Mouse (Mus musculus) intestine, embryonic 14.5 days (tissue): Measurements from ENCODE around the gene Depp1. TPM values are rescaled to one million over a fixed set of nuclear protein-coding genes. Genes with fewer than 3 reads are reported as not detected.
A peak's percentile ranks its signal among the peaks of the same experiment; 100 is the strongest.

Experiments used
- ATAC-seq: fragments of 200-750 bp; cut with Nextera tagmentation; replicated peaks from 2 replicates; pipeline ENCODE4 v1.8.0; 2017; ENCODE audit warnings: low read depth, moderate number of reproducible peaks, moderate TSS enrichment, moderate library complexity; ENCODE audit not compliant: low FRiP score, low TSS enrichment
- DNase-seq: peaks from one replicate; pipeline ENCODE4 v3.0.0-alpha.2; 2018; ENCODE audit warnings: low spot score
- H3K27ac ChIP-seq: fragments of 300-500 bp; sonication (generic); 2 replicates; pipeline ENCODE4 v1.5.1; 2014; ENCODE audit warnings: low read depth, mild to moderate bottlenecking, control low read depth
- H3K27me3 ChIP-seq: fragments of 300-500 bp; sonication (generic); replicated peaks from 2 replicates; pipeline ENCODE4 v1.6.1; 2014; ENCODE audit warnings: low read length, control low read depth; ENCODE audit not compliant: control insufficient read depth, insufficient read depth
- H3K36me3 ChIP-seq: fragments of 300-500 bp; sonication (generic); 2 replicates; pipeline ENCODE4 v1.6.1; 2014; ENCODE audit warnings: low read length, control low read depth; ENCODE audit not compliant: control insufficient read depth, insufficient read depth
- H3K4me1 ChIP-seq: fragments of 300-500 bp; sonication (generic); replicated peaks from 2 replicates; pipeline ENCODE4 v1.6.1; 2014; ENCODE audit warnings: low read length, control low read depth, mixed read lengths; ENCODE audit not compliant: control insufficient read depth, insufficient read depth
- H3K4me2 ChIP-seq: fragments of 300-500 bp; sonication (generic); 2 replicates; pipeline ENCODE4 v1.6.1; 2014; ENCODE audit warnings: low read length
- H3K4me3 ChIP-seq: fragments of 300-500 bp; sonication (generic); 2 replicates; pipeline ENCODE4 v1.5.1; 2014; ENCODE audit warnings: low read depth, low read length, control low read depth, mixed read lengths
- H3K9ac ChIP-seq: fragments of 300-500 bp; sonication (generic); 2 replicates; pipeline ENCODE4 v1.6.1; 2014; ENCODE audit warnings: mild to moderate bottlenecking, low read length
- H3K9me3 ChIP-seq: fragments of 300-500 bp; sonication (generic); 2 replicates; pipeline ENCODE4 v1.6.1; 2016; ENCODE audit warnings: low read length, control low read depth; ENCODE audit not compliant: control insufficient read depth
- WGBS: fragments of 180-500 bp; shearing (Covaris S2); extraction: QIAGEN DNeasy Blood & Tissue Kit; methylation state at CpG from one replicate; pipeline ENCODE4 v1.1.7; 2014; 5-methylcytosine and 5-hydroxymethylcytosine counted together
- polyA plus RNA-seq: library from polyadenylated mRNA; unstranded; fragments of >200 nt; fragmentation: Nextera tagmentation; extraction: Ambion mirVana; gene quantifications from 2 replicates; pipeline ENCODE4 v1.2.1, GENCODE M21; 2014

Depp1 gene
- polyA plus RNA-seq, 1 experiment from 2014 or later: 24.1 TPM

DNA sequence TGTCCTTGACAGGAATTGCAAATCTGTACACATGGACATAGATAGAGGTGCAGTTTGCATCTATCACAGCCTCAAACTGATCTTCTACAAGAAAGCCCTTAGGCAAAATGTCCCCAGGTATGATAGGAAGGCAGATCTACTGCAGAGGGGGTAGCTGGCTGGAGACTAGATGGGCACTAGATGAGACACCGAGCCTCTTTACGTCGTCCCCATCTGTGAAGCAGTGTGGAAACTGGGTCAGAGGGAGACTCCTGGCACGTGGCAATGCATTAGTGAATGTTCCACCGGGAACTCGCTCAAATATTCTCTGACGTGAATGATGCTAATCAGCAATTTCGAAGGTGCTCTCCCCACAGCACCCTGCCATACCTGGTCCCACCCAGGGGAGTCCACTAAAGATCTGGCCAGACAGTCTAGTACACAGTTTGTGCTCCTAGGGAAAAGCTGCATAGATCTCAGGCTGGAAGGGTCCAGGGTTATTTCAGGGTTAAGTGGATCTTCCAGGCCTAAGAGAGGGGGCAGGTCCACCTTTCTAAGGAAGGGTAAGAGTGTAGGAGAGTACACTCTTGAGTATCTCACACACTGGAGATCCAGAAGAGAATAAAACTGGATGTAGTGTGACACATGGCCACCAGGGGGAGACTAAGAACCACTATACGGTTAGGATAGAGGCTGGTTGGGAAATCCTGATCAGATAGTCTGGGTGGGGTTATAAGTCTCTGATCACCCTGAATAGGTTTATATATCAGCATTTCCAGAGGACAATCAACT is 3.5 kb downstream of the Depp1 start:
- Histone ChIP-seq H3K4me3 (no peak overlapping the region), H3K4me1 (no peaks in the 10 kb centered on the region; the same call in 1 of the 2 replicates), H3K27me3 (no peaks in the 10 kb centered on the region), H3K36me3 (no peaks in the 10 kb centered on the region), H3K9ac (no peak overlapping the region), H3K27ac (no peak overlapping the region), H3K4me2 (no peak overlapping the region), H3K9me3 (no peaks in the 10 kb centered on the region)
- ATAC-seq (peak; percentile 59; the same call in 1 of the 2 replicates), DNase-seq (peak; percentile 88)
- 61% methylated on average over 9 of the region's 9 CpGs for WGBS

DNA sequence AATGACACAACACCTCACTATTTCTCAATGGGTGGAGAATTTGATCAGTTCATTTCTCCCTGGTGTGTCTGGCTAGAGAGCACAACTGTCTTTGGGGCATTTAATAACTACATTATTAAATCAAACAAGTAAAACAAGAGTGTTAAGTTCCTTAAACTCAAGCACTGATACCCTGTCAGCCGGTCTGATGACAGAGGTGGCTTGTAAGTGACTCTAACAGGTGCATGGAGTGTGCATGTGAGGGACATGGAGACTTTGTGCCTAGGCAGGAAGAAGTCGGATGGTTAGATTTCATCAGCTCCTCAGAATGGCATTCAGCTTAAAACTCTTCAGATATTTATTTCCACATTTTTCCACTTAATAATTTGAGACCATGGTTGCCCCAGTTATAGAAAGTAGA is 13.0 kb downstream of the Depp1 start:
- 91% methylated on average over 2 of the region's 2 CpGs for WGBS
- H3K36me3 ChIP-seq: no peaks in the 10 kb centered on the region
- no peaks in the 10 kb centered on the region for H3K9me3 ChIP-seq
- H3K27ac ChIP-seq: no peak overlapping the region
- H3K4me2 ChIP-seq: no peak overlapping the region
- DNase-seq: no peak
- no peak overlapping the region for H3K9ac ChIP-seq
- no peaks in the 10 kb centered on the region for H3K27me3 ChIP-seq
- no peak for ATAC-seq
- no peak overlapping the region for H3K4me3 ChIP-seq
- H3K4me1 ChIP-seq: no peaks in the 10 kb centered on the region

DNA sequence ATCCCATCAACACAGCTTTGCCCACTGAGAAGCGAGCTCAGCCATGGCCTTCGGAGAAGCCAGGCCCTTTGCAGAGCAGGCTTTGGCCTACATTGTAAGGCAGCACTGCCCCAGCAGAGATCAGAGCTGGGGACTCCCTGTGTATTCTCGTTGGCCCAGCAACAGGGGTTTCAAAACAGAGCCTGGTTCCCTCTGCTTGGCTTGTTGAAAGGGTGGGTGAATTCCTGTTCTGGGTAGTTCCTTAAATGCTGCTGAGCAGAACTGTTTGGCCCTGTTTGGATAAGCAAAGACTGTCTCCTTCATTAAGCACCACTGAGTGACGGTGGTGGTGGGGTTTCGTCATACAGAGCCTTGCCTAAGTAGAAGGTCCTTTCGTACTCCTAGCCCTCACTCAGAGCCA is 13.6 kb downstream of the Depp1 start:
- Histone ChIP-seq H3K9me3 (no peaks in the 10 kb centered on the region), H3K27ac (no peak overlapping the region), H3K4me1 (no peaks in the 10 kb centered on the region), H3K4me2 (no peak overlapping the region), H3K4me3 (no peak overlapping the region), H3K9ac (no peak overlapping the region), H3K36me3 (no peaks in the 10 kb centered on the region), H3K27me3 (no peaks in the 10 kb centered on the region)
- ATAC-seq (no peak), DNase-seq (no peak)
- 64% methylated on average over 6 of the region's 6 CpGs for WGBS

DNA sequence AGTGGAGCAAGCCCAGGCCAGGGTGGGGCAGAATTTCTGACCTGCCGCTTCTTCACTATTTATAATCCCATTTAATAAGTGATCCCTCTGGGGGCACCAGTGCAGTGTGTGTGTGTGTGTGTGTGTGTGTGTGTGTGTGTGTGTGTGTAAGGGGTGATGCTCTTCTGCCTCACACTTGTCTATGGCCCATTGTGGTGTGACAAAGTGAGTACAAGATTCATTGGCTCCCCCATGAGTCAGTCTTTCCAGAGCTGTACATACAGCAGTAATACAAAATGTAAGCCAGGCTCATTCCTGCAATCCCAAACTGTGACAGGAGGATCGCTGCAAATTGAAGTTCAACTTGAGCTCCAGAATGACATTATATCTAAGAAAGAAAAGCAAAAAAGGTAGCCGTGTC is 14.4 kb downstream of the Depp1 start:
- ATAC-seq (no peak), DNase-seq (no peak)
- 76% methylated on average over 3 of the region's 3 CpGs for WGBS
- Histone ChIP-seq H3K9me3 (no peaks in the 10 kb centered on the region), H3K4me3 (no peak overlapping the region), H3K36me3 (no peaks in the 10 kb centered on the region), H3K4me2 (no peak overlapping the region), H3K4me1 (no peaks in the 10 kb centered on the region), H3K9ac (no peak overlapping the region), H3K27me3 (no peaks in the 10 kb centered on the region), H3K27ac (no peak overlapping the region)

DNA sequence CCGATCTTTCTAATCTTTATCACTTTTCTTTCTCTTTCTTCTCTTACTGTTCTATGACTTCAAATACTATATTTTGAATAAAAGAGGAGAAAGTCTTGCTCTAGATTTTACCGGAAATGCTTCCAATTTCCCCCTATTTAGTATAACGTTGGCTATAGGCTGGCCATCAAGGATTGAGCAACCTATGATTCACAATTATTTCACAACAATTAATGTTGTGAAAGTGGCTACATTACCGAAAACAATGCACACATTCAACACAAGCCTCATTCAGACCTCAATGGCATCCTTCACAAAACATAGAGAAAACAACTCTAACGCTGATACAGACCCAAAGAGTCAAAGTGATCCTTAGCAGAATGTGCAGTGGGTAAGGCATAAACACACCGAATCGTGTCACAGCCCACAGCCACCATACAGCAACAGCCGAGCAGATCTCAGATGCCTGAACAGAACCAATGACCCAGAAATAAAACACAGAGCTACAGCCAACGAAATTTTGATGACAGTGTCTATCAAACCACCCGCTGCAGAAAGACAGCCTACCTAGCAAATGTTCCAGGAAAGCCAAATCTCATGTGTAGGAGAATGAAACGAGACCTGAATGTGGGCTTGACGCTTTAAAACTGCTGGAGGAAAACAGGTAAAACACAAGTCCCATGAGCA is 15.8 kb downstream of the Depp1 start:
- no peak overlapping the region for H3K27ac ChIP-seq
- no peak overlapping the region for H3K4me2 ChIP-seq
- WGBS: 86% methylated on average over 12 of the region's 12 CpGs
- H3K9me3 ChIP-seq: no peaks in the 10 kb centered on the region
- no peak for DNase-seq
- ATAC-seq: no peak
- H3K36me3 ChIP-seq: no peaks in the 10 kb centered on the region
- H3K27me3 ChIP-seq: no peaks in the 10 kb centered on the region
- peaks cover 10% of the 10 kb centered on the region for H3K4me1 ChIP-seq
- H3K9ac ChIP-seq: no peak overlapping the region
- no peak overlapping the region for H3K4me3 ChIP-seq

DNA sequence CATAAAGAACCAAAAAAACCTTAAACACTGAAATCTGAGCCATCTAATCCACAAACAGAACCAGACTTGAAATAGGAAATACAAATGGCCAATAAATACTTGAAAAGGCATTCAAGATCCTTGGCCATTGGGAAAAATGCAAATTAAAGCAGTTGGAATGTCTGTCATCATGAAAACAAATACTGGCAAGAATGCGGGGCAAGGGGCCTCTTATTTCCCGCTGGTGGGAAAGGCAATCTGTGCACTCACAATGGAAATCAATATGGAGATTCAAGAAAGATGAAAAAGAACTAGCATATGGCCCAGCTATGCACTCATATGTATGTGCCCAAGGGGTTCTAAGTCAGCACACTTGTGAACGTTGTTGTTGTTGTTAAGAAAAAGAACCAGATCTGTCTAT is 16.5 kb downstream of the Depp1 start:
- Histone ChIP-seq H3K27ac (no peak overlapping the region), H3K4me2 (no peak overlapping the region), H3K27me3 (no peaks in the 10 kb centered on the region), H3K9ac (no peak overlapping the region), H3K9me3 (no peaks in the 10 kb centered on the region), H3K4me1 (peaks cover 14% of the 10 kb centered on the region), H3K4me3 (no peak overlapping the region), H3K36me3 (no peaks in the 10 kb centered on the region)
- no peak for DNase-seq
- WGBS: 66% methylated on average over 3 of the region's 3 CpGs
- no peak for ATAC-seq

DNA sequence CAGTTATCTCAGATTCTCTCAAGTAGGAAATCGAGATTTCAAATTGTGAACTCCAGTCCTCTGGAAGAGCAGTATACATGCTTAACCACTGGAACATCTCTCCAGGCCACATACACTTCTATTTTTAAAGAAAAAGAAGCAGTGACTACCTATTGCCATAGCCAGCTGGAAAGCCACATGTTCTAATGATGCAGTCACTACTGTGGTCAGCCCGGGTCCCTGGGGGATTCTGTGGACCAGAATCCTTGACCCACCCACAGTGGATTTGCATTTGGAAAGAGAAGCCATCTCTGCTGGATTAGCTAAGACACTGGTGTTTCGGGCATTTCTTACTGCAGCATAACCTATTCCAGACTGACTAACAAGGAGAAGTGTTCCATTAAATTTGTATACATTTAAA is 17.0 kb downstream of the Depp1 start:
- Histone ChIP-seq H3K4me3 (no peak overlapping the region), H3K4me2 (no peak overlapping the region), H3K36me3 (no peaks in the 10 kb centered on the region), H3K27me3 (no peaks in the 10 kb centered on the region), H3K27ac (no peak overlapping the region), H3K9me3 (no peaks in the 10 kb centered on the region), H3K4me1 (peaks cover 14% of the 10 kb centered on the region), H3K9ac (no peak overlapping the region)
- DNase-seq: no peak
- ATAC-seq: no peak
- WGBS: 76% methylated on average over 3 of the region's 3 CpGs

DNA sequence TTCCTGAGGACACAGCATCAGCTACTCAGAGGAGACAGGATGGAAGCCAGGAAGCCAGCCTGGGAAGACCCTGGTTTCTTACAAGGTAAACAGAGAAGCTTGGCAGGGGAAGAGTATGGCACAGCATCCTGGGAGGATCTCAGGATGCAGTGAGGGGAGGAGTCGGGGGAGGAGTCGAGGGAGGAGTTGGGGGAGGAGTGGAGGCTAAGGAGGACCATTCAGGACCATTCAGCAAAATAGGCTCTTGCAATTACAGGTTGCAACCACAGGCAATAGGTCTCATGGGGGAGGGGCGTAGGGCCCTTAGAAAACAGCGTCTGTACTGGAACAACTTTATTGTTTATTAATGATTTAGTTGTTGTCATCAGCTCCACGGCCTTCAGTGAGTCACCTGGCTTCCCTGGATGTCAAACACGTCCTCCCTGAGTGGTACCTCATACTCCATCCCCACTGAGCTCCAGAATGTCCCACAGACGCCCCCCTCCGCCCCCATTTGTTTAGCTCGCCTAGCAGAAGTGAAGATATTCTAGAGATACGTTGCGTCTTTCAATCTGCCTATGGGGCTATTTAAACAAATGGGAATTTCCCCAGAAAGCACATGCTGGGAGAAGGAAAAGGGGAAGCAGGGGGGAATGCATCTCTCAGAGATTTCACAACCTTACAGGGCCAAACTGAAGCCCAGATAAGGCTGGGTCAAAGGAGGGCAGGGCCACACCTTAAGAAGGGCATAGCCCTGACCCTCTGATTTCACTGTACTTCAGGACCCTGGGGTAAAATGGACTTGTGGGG is 18.5 kb downstream of the Depp1 start:
- no peaks in the 10 kb centered on the region for H3K9me3 ChIP-seq
- WGBS: 46% methylated on average over 11 of the region's 11 CpGs
- H3K4me3 ChIP-seq: no peak overlapping the region
- H3K9ac ChIP-seq: no peak overlapping the region
- H3K4me2 ChIP-seq: no peak overlapping the region
- H3K36me3 ChIP-seq: no peaks in the 10 kb centered on the region
- no peaks in the 10 kb centered on the region for H3K27me3 ChIP-seq
- no peak for ATAC-seq
- H3K4me1 ChIP-seq: peaks cover 24% of the 10 kb centered on the region
- no peak for DNase-seq
- H3K27ac ChIP-seq: no peak overlapping the region
